Mouse (Mus musculus) intestine, embryonic 16.5 days (tissue): ENCODE data around the gene Ciao2a. TPM values are rescaled to one million over a fixed set of nuclear protein-coding genes. Genes with fewer than 3 reads are reported as not detected.
A peak's percentile ranks its signal among the peaks of the same experiment; 100 is the strongest.

Experiments
- ATAC-seq: fragments of 200-750 bp; cut with Nextera tagmentation; 2 replicates; pipeline ENCODE4 v1.8.0; 2017; ENCODE audit warnings: moderate TSS enrichment, moderate library complexity
- H3K27ac ChIP-seq: fragments of 300-500 bp; sonication (generic); 2 replicates; pipeline ENCODE4 v1.5.1; 2014; ENCODE audit warnings: mild to moderate bottlenecking, low read length
- H3K27me3 ChIP-seq: fragments of 300-500 bp; sonication (generic); replicated peaks from 2 replicates; pipeline ENCODE4 v1.6.1; 2014; ENCODE audit warnings: low read length, control low read depth, mixed read lengths; ENCODE audit not compliant: control insufficient read depth, insufficient read depth
- H3K36me3 ChIP-seq: fragments of 300-500 bp; sonication (generic); 2 replicates; pipeline ENCODE4 v1.6.1; 2014; ENCODE audit warnings: low read length, control low read depth; ENCODE audit not compliant: control insufficient read depth, insufficient read depth
- H3K4me1 ChIP-seq: fragments of 300-500 bp; sonication (generic); 2 replicates; pipeline ENCODE4 v1.6.1; 2014; ENCODE audit warnings: low read length, control low read depth, mixed read lengths; ENCODE audit not compliant: control insufficient read depth, insufficient read depth
- H3K4me2 ChIP-seq: fragments of 300-500 bp; sonication (generic); 2 replicates; pipeline ENCODE4 v1.6.1; 2014; ENCODE audit warnings: low read depth, low read length, control low read depth
- H3K4me3 ChIP-seq: fragments of 300-500 bp; sonication (generic); 2 replicates; pipeline ENCODE4 v1.5.1; 2014; ENCODE audit warnings: mild to moderate bottlenecking, low read length
- H3K9ac ChIP-seq: fragments of 300-500 bp; sonication (generic); 2 replicates; pipeline ENCODE4 v1.6.1; 2014; ENCODE audit warnings: low read depth, low read length
- H3K9me3 ChIP-seq: fragments of 300-500 bp; sonication (generic); 2 replicates; pipeline ENCODE4 v1.6.1; 2016; ENCODE audit warnings: low read length, control low read depth; ENCODE audit not compliant: control insufficient read depth
- WGBS: fragments of 180-500 bp; shearing (Covaris S2); extraction: QIAGEN DNeasy Blood & Tissue Kit; methylation state at CpG from one replicate; pipeline ENCODE4 v1.1.7; 2014; 5-methylcytosine and 5-hydroxymethylcytosine counted together
- polyA plus RNA-seq: library from polyadenylated mRNA; unstranded; fragments of >200 nt; fragmentation: Nextera tagmentation; extraction: Ambion mirVana; gene quantifications from 2 replicates; pipeline ENCODE4 v1.2.1, GENCODE M21; 2015

The Ciao2a gene
- polyA plus RNA-seq, 1 experiment from 2014 or later = 219 TPM

GRCm38 (mm10) chr9:66091327-66092231 is 34.8 kb upstream of the Ciao2a start:
- Histone ChIP-seq H3K4me3 (no peak overlapping the region), H3K4me1 (peaks cover 19% of the 10 kb centered on the region; the same call in 1 of the 2 replicates), H3K27me3 (no peaks in the 10 kb centered on the region), H3K36me3 (peaks cover 28% of the 10 kb centered on the region), H3K4me2 (no peak overlapping the region), H3K27ac (peak overlapping the region; percentile 89), H3K9me3 (no peaks in the 10 kb centered on the region), H3K9ac (0 out of 2 replicates have a peak overlapping the region, but pooled peaks have one; percentile 0)
- ATAC-seq = peak; percentile 62
- WGBS = 38% methylated on average over 6 of the region's 6 CpGs

- Histone ChIP-seq H3K9me3 (no peaks in the 10 kb centered on the region), H3K4me3 (no peak overlapping the region), H3K27me3 (no peaks in the 10 kb centered on the region), H3K4me2 (peak overlapping the region; percentile 21; the same call in 1 of the 2 replicates), H3K9ac (0 out of 2 replicates have a peak overlapping the region, but pooled peaks have one; percentile 0), H3K4me1 (peaks cover 19% of the 10 kb centered on the region; the same call in 1 of the 2 replicates), H3K27ac (peak overlapping the region; percentile 89), H3K36me3 (peaks cover 26% of the 10 kb centered on the region; the same call in 1 of the 2 replicates)
- 50% methylated on average over 2 of the region's 2 CpGs for WGBS
- ATAC-seq = peak; percentile 82
Observed at GRCm38 (mm10) chr9:66092664-66093063, 33.7 kb upstream of the Ciao2a start.

- no peaks in the 10 kb centered on the region for H3K4me1 ChIP-seq
Observed at GRCm38 (mm10) chr9:66101577-66101976, 24.8 kb upstream of the Ciao2a start.

GRCm38 (mm10) chr9:66102668-66103067 is 23.7 kb upstream of the Ciao2a start:
- Histone ChIP-seq H3K4me3 (no peak overlapping the region), H3K4me2 (no peak overlapping the region), H3K9me3 (no peaks in the 10 kb centered on the region), H3K27ac (no peak overlapping the region), H3K9ac (no peak overlapping the region), H3K27me3 (no peaks in the 10 kb centered on the region), H3K4me1 (no peaks in the 10 kb centered on the region), H3K36me3 (peaks cover 5% of the 10 kb centered on the region; the same call in 1 of the 2 replicates)
- no peak for ATAC-seq
- WGBS = 89% methylated on average over 6 of the region's 6 CpGs

More at GRCm38 (mm10) chr9:66101577-66101976, 24.8 kb upstream of the Ciao2a start:
- no peak for ATAC-seq
- no peak overlapping the region for H3K4me3 ChIP-seq
- no peaks in the 10 kb centered on the region for H3K9me3 ChIP-seq
- H3K27me3 ChIP-seq = no peaks in the 10 kb centered on the region
- WGBS = 74% methylated on average over 8 of the region's 8 CpGs
- peaks cover 2% of the 10 kb centered on the region for H3K36me3 ChIP-seq
- H3K4me2 ChIP-seq = no peak overlapping the region
- H3K27ac ChIP-seq = no peak overlapping the region
- H3K9ac ChIP-seq = no peak overlapping the region

- WGBS = 94% methylated on average over 4 of the region's 4 CpGs
- Histone ChIP-seq H3K9me3 (no peaks in the 10 kb centered on the region), H3K4me3 (no peak overlapping the region), H3K36me3 (peaks cover 7% of the 10 kb centered on the region; the same call in 1 of the 2 replicates), H3K27me3 (no peaks in the 10 kb centered on the region), H3K9ac (no peak overlapping the region), H3K4me1 (no peaks in the 10 kb centered on the region), H3K27ac (no peak overlapping the region), H3K4me2 (no peak overlapping the region)
- no peak for ATAC-seq
Observed at GRCm38 (mm10) chr9:66104601-66105000, 21.8 kb upstream of the Ciao2a start.

- H3K9me3 ChIP-seq = no peaks in the 10 kb centered on the region
- no peaks in the 10 kb centered on the region for H3K4me1 ChIP-seq
- no peak overlapping the region for H3K4me3 ChIP-seq
- 83% methylated on average over 8 of the region's 8 CpGs for WGBS
- no peaks in the 10 kb centered on the region for H3K27me3 ChIP-seq
- ATAC-seq = no peak
- no peak overlapping the region for H3K9ac ChIP-seq
- H3K4me2 ChIP-seq = no peak overlapping the region
- H3K36me3 ChIP-seq = peaks cover 7% of the 10 kb centered on the region; the same call in 1 of the 2 replicates
- H3K27ac ChIP-seq = no peak overlapping the region
Observed at GRCm38 (mm10) chr9:66105168-66105567, 21.2 kb upstream of the Ciao2a start.

GRCm38 (mm10) chr9:66109574-66109973 is 16.8 kb upstream of the Ciao2a start:
- H3K9ac ChIP-seq = no peak overlapping the region
- no peak overlapping the region for H3K4me3 ChIP-seq
- WGBS = 97% methylated on average over 1 of the region's 1 CpGs
- no peaks in the 10 kb centered on the region for H3K27me3 ChIP-seq
- no peaks in the 10 kb centered on the region for H3K9me3 ChIP-seq
- no peak overlapping the region for H3K4me2 ChIP-seq
- no peaks in the 10 kb centered on the region for H3K4me1 ChIP-seq
- H3K27ac ChIP-seq = no peak overlapping the region
- ATAC-seq = no peak
- 0 out of 2 replicates have a peak, but pooled peaks cover 7% of the 10 kb centered on the region for H3K36me3 ChIP-seq

- Histone ChIP-seq H3K27ac (no peak overlapping the region), H3K4me2 (no peak overlapping the region), H3K36me3 (0 out of 2 replicates have a peak, but pooled peaks cover 7% of the 10 kb centered on the region), H3K4me3 (no peak overlapping the region), H3K9me3 (no peaks in the 10 kb centered on the region), H3K4me1 (no peaks in the 10 kb centered on the region), H3K27me3 (no peaks in the 10 kb centered on the region), H3K9ac (no peak overlapping the region)
- no peak for ATAC-seq
- WGBS = 64% methylated on average over 8 of the region's 8 CpGs
Observed at GRCm38 (mm10) chr9:66110126-66110525, 16.3 kb upstream of the Ciao2a start.

GRCm38 (mm10) chr9:66110611-66111379 is 15.6 kb upstream of the Ciao2a start:
- H3K9ac ChIP-seq = no peak overlapping the region
- H3K4me1 ChIP-seq = no peaks in the 10 kb centered on the region
- ATAC-seq = no peak
- H3K4me2 ChIP-seq = no peak overlapping the region
- no peak overlapping the region for H3K27ac ChIP-seq
- no peaks in the 10 kb centered on the region for H3K9me3 ChIP-seq
- H3K27me3 ChIP-seq = no peaks in the 10 kb centered on the region
- 81% methylated on average over 8 of the region's 8 CpGs for WGBS
- no peak overlapping the region for H3K4me3 ChIP-seq
- 0 out of 2 replicates have a peak, but pooled peaks cover 7% of the 10 kb centered on the region for H3K36me3 ChIP-seq
